Mouse (Mus musculus) layer of hippocampus, postnatal 10 days (tissue): Measurements from ENCODE around the gene Kdm6b. TPM values are rescaled to one million over a fixed set of nuclear protein-coding genes. Genes with fewer than 3 reads are reported as not detected.

Experiments
- DNase-seq, 2 experiments: peaks; one replicate each; pipeline ENCODE4 v3.0.0; 2021; ENCODE audit warnings: low spot score in 2 of 2
- total RNA-seq, 2 experiments: library from RNA; stranded (reverse); gene quantifications; 2 replicates each; pipeline ENCODE4 v1.2.3; 2021

Kdm6b gene
- total RNA-seq, 2 experiments from 2014 or later, result 47.0 to 50.5 TPM

- DNase-seq, result peak; percentile 73 to 79
Measured at GRCm38 (mm10) chr11:69390400-69391034, 23.0 kb downstream of the Kdm6b start.

- peak in 1 of 2 experiments; percentile 77 for DNase-seq
Measured at GRCm38 (mm10) chr11:69389531-69390399, 23.7 kb downstream of the Kdm6b start.

GRCm38 (mm10) chr11:69388680-69389079, 24.8 kb downstream of the Kdm6b start:
- DNase-seq, result no peak

- no peak for DNase-seq
Measured at GRCm38 (mm10) chr11:69386758-69387157, 26.7 kb downstream of the Kdm6b start.

- DNase-seq, result no peak
Measured at GRCm38 (mm10) chr11:69384979-69385378, 28.5 kb downstream of the Kdm6b start.

GRCm38 (mm10) chr11:69382478-69383105, 30.9 kb downstream of the Kdm6b start:
- DNase-seq, result no peak

- DNase-seq, result no peak
Measured at GRCm38 (mm10) chr11:69381356-69381755, 32.1 kb downstream of the Kdm6b start.

- DNase-seq, result no peak
Measured at GRCm38 (mm10) chr11:69379600-69379999, 33.9 kb downstream of the Kdm6b start.

- DNase-seq, result no peak
Measured at GRCm38 (mm10) chr11:69377766-69378165, 35.7 kb downstream of the Kdm6b start.

GRCm38 (mm10) chr11:69375646-69376045, 37.8 kb downstream of the Kdm6b start:
- no peak for DNase-seq

- no peak for DNase-seq
Measured at GRCm38 (mm10) chr11:69373223-69373965, 40.1 kb downstream of the Kdm6b start.

GRCm38 (mm10) chr11:69372780-69373170, 40.7 kb downstream of the Kdm6b start:
- DNase-seq, result no peak

- peak; percentile 80 for DNase-seq
Measured at GRCm38 (mm10) chr11:69372056-69372779, 41.3 kb downstream of the Kdm6b start.

GRCm38 (mm10) chr11:69371601-69372000, 41.9 kb downstream of the Kdm6b start:
- no peak for DNase-seq

GRCm38 (mm10) chr11:69370817-69371215, 42.7 kb downstream of the Kdm6b start:
- DNase-seq, result no peak

- no peak for DNase-seq
Measured at GRCm38 (mm10) chr11:69369990-69370816, 43.3 kb downstream of the Kdm6b start.

GRCm38 (mm10) chr11:69369215-69369989, 44.1 kb downstream of the Kdm6b start, which contains the start of gene Chd3:
Chd3 (minus strand) TSS chr11:69369406.
- peak in 1 of 2 experiments; percentile 54 for DNase-seq

GRCm38 (mm10) chr11:69368356-69369214, 44.9 kb downstream of the Kdm6b start:
- peak; percentile 50 to 56 for DNase-seq
